Mouse (Mus musculus) ES-E14 (cell line): ENCODE measurements around the gene Rora. TPM values are rescaled to one million over a fixed set of nuclear protein-coding genes. Genes with fewer than 3 reads are reported as not detected.

Source experiments
- DNase-seq: peaks from one replicate; pipeline ENCODE4 v3.0.0-alpha.2; 2013; ENCODE audit warnings: low read depth, low spot score
- H3K27ac ChIP-seq: 2 replicates; pipeline ENCODE4 v1.5.1; 2012; ENCODE audit warnings: low read depth, mild to moderate bottlenecking, low read length, moderate library complexity, mixed read lengths; ENCODE audit not compliant: poor library complexity, insufficient read depth, severe bottlenecking
- H3K36me3 ChIP-seq: 2 replicates; pipeline ENCODE4 v1.6.1; 2012; ENCODE audit warnings: mild to moderate bottlenecking, low read length, moderate library complexity, mixed read lengths; ENCODE audit not compliant: control insufficient read depth, poor library complexity, insufficient read depth, severe bottlenecking
- H3K4me1 ChIP-seq, 2 experiments: fragments of 150-350 bp in 1 of 2; sonication (generic) in 1 of 2; 2 replicates each; pipeline ENCODE4 v1.6.1; 2012; ENCODE audit warnings: low read length in 2 of 2, mild to moderate bottlenecking in 1 of 2, mixed read lengths in 1 of 2; ENCODE audit not compliant: control insufficient read depth in 2 of 2, insufficient read depth in 2 of 2, poor library complexity in 1 of 2
- H3K4me3 ChIP-seq, 2 experiments: fragments of 150-350 bp in 1 of 2; sonication (generic) in 1 of 2; 2 replicates each; pipeline ENCODE4 v1.5.1; 2012; ENCODE audit warnings: low read length in 2 of 2, low read depth in 1 of 2, mild to moderate bottlenecking in 1 of 2, mixed read lengths in 1 of 2; ENCODE audit not compliant: insufficient read depth in 1 of 2, poor library complexity in 1 of 2, severe bottlenecking in 1 of 2
- H3K9ac ChIP-seq: 2 replicates; pipeline ENCODE4 v1.6.1; 2012; ENCODE audit warnings: low read depth, mild to moderate bottlenecking, low read length, mixed read lengths; ENCODE audit not compliant: poor library complexity, insufficient read depth, severe bottlenecking
- H3K9me3 ChIP-seq: fragments of 150-350 bp; sonication (generic); 2 replicates; pipeline ENCODE4 v1.6.1; 2012; ENCODE audit warnings: low read depth, mild to moderate bottlenecking, low read length; ENCODE audit not compliant: control insufficient read depth, insufficient read depth
- CHD2 ChIP-seq: IDR thresholded peaks from 2 replicates; pipeline ENCODE4 v1.6.1; 2014; ENCODE audit warnings: mild to moderate bottlenecking, low read depth, low read length, inconsistent platforms
- HCFC1 ChIP-seq: IDR thresholded peaks from 2 replicates; pipeline ENCODE4 v1.6.1; 2012; ENCODE audit warnings: low read length, inconsistent platforms, borderline replicate concordance; ENCODE audit not compliant: insufficient read depth
- MAFK ChIP-seq: IDR thresholded peaks from 2 replicates; pipeline ENCODE4 v1.6.1; 2014; ENCODE audit warnings: mild to moderate bottlenecking, low read depth, low read length, inconsistent platforms; ENCODE audit not compliant: insufficient read depth
- ZC3H11A ChIP-seq: IDR thresholded peaks from 2 replicates; pipeline ENCODE4 v1.6.1; 2012; ENCODE audit warnings: low read depth, mild to moderate bottlenecking, inconsistent platforms, low read length, borderline replicate concordance
- ZNF384 ChIP-seq: IDR thresholded peaks from 2 replicates; pipeline ENCODE4 v1.6.1; 2012; ENCODE audit warnings: low read depth, low read length, inconsistent platforms
- in situ Hi-C, 2 experiments: fragments of 600-800 bp; cut with MboI; formaldehyde crosslinking; loops; one replicate each; pipeline ENCODE4 v1.15.1; 2025; ENCODE audit warnings: low sequenced_read_pairs in 2 of 2, inconsistent platforms in 1 of 2; ENCODE audit not compliant: unreplicated experiment in 2 of 2
- total RNA-seq: library from RNA; depleted of rRNA; stranded (reverse); fragments of 300-350 nt; gene quantifications from 2 replicates; pipeline ENCODE4 v1.2.3, GENCODE M21; 2012

The Rora gene
- total RNA-seq, 1 experiment, result 2.1 TPM

DNA sequence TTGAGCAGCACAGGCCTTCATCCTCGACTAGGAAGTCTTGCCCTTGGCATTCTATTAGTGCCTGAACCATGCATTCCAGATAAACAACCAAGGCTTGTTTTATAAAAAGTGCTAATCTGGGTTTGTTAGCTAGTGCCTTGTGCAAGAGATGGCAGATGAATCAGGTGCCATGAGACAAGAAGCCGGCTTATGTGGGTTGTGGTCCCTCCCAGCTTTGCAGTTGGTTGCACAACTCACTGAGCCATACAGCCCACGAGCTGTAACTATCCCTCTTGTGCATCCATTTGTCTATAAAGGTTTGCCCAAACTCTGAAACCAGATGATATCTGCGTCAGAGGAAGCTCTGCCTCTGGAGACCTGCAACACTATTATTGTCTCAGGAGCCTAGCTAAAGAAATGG lies 713.5 kb downstream of the Rora start:
- Histone ChIP-seq H3K36me3 (peaks cover 2% of the 10 kb centered on the region; the same call in 1 of the 2 replicates), H3K9ac (no peak overlapping the region), H3K9me3 (no peaks in the 10 kb centered on the region), H3K27ac (no peak overlapping the region), H3K4me1 (no peaks in the 10 kb centered on the region), H3K4me3 (no peak overlapping the region)
- DNase-seq, result no peak
- no peak for TF ChIP-seq ZC3H11A
- no peak for TF ChIP-seq MAFK
- no peak for TF ChIP-seq ZNF384
- in situ Hi-C loops, result loop anchor here (25.0 kb wide), 1 partner anchor 120 kb away; no protein-coding TSS in a partner anchor

DNA sequence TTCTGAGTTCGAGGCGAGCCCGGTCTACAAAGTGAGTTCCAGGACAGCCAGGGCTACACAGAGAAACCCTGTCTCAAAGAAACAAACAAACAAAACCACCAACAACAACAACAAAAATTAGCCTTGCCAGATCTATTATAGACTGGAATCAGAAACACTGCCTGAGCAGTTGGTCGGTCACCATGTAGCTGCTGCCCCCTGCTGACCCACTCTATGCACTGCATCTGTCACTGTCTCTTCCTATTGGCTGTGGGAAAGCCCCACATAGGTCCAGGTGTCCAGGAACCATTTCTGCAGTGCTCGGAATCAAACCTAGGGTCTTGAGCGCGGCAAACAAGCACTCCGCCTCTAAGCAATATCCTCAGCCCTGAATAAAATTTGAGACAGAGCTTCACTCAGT lies 714.5 kb downstream of the Rora start:
- in situ Hi-C loops, result loop anchor here (25.0 kb wide), 1 partner anchor 119 kb away; no protein-coding TSS in a partner anchor
- Histone ChIP-seq H3K27ac (no peak overlapping the region), H3K4me1 (no peaks in the 10 kb centered on the region), H3K36me3 (peaks cover 2% of the 10 kb centered on the region; the same call in 1 of the 2 replicates), H3K9ac (no peak overlapping the region), H3K9me3 (no peaks in the 10 kb centered on the region), H3K4me3 (no peak overlapping the region)
- TF ChIP-seq ZC3H11A (0 out of 2 replicates have a peak, but pooled peaks have one; percentile 11), HCFC1 (no peak), CHD2 (no peak), ZNF384 (no peak)
- DNase-seq, result peak; percentile 54

DNA sequence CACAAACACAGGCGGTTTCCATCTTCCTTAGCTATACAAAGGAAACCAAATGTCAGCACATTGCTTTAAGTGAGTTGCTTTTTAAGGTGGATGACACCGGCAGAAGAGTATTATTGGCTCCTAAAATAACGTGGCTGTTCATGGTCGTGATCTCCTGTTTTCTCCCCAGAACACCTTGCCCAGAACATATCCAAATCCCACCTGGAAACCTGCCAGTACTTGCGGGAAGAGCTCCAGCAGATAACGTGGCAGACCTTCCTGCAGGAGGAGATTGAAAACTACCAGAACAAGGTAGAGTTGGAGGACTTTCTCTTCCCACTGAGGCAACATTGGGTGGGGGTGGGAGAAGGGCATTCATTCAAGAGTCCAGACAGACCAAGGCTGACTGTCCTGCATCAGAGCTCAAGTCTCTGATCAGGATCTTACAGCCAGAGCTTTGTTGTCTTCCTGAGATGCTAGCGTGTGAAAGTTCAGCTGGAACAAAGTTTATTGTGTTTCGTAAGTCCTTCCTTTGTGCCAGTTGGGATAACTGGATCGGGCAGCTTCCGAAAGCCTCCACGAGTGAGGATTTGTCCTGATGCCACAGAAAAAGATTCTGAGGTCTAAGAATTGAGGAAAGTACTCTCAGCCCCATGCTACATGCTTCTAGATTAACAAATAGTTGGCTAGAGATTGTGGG lies 717.6 kb downstream of the Rora start:
- Histone ChIP-seq H3K4me3 (no peak overlapping the region), H3K9me3 (no peaks in the 10 kb centered on the region), H3K4me1 (no peaks in the 10 kb centered on the region), H3K36me3 (no peaks in the 10 kb centered on the region), H3K27ac (no peak overlapping the region), H3K9ac (no peak overlapping the region)
- in situ Hi-C loops, result loop anchor here (25.0 kb wide), 1 partner anchor 116 kb away; no protein-coding TSS in a partner anchor
- TF ChIP-seq ZNF384, result no peak
- no peak for TF ChIP-seq HCFC1
- no peak for TF ChIP-seq MAFK
- no peak for TF ChIP-seq CHD2
- TF ChIP-seq ZC3H11A, result no peak
- DNase-seq, result no peak

DNA sequence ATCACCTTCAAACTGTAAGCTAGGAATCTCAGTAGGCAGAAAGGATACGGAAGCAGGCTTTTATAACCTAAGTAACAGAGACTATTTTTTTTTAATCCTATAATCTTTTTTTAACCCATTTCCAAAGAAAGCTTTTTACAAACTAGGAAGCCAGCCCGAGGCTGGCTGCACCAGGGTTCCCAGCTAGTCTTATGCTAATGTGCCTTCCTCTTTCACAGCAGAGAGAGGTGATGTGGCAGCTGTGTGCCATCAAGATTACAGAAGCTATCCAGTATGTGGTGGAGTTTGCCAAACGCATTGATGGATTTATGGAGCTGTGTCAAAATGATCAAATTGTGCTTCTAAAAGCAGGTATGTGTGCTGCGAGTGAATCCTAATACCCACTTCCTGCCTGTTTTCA lies 719.3 kb downstream of the Rora start:
- Histone ChIP-seq H3K9ac (no peak overlapping the region), H3K27ac (no peak overlapping the region), H3K4me3 (no peak overlapping the region), H3K36me3 (no peaks in the 10 kb centered on the region), H3K9me3 (no peaks in the 10 kb centered on the region), H3K4me1 (no peaks in the 10 kb centered on the region)
- no peak for TF ChIP-seq MAFK
- TF ChIP-seq ZNF384, result no peak
- no peak for TF ChIP-seq CHD2
- TF ChIP-seq HCFC1, result no peak
- TF ChIP-seq ZC3H11A, result no peak
- in situ Hi-C loops, result loop anchor here (25.0 kb wide), 1 partner anchor 114 kb away; no protein-coding TSS in a partner anchor
- DNase-seq, result no peak
